ENCODE assay signal across 9 mouse cellular contexts in the genomic region with DNA sequence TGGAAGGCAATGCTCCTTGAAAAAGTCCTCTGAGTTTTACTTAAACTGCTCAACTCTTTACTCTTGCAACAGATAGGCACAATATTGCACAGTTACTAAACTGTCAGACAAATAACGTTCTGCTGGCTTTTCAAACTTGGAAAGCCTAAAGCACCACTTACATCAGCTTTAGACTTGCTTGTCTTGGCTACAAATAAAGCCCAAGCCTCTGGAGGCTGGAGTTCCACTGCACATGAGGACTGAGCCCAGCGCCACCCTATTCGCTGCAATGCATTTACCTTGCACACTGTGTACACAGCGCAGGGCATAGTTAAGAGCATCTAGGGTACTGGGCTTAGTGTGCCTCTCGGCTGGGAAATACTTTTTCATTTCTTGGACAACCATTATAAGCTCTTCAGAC. TPM values are rescaled to one million over a fixed set of nuclear protein-coding genes. Genes with fewer than 3 reads are reported as not detected.
DNase-seq lines count a peak whose midpoint lies in the region; ATAC-seq and TF ChIP-seq lines count a peak whose summit lies in the region.
"Had no signal": no experiment of that assay in that cellular context is flagged by ENCODE, and none has a peak within 500 bp of the region (broad histone marks: within the 10 kb centered on the region; RNA-seq: fewer than 3 reads in every experiment).

No protein-coding gene starts in this region.

- peak overlapping the region; percentile 99 for H3K4me2 ChIP-seq in heart, embryonic 16.5 days (ENCODE audit: low read depth, low read length)

- H3K9ac ChIP-seq in heart, embryonic 16.5 days (ENCODE audit: low read length) = no peak overlapping the region; the same call in 1 of the 2 replicates

- no peak overlapping the region for H3K27ac ChIP-seq in cortical plate, adult 2 months (ENCODE audit: insufficient read depth, low read length)
- no peak overlapping the region for H3K27ac ChIP-seq in heart, embryonic 16.5 days (ENCODE audit: low read length)

- H3K4me1 ChIP-seq in cortical plate, adult 2 months (ENCODE audit: control insufficient read depth, insufficient read depth, low read length) = peaks cover 2% of the 10 kb centered on the region
- peaks cover 19% of the 10 kb centered on the region for H3K4me1 ChIP-seq in heart, embryonic 16.5 days (ENCODE audit: control insufficient read depth, insufficient read depth, low read length)

- 48% methylated on average over 5 of the region's 5 CpGs for WGBS in heart, embryonic 16.5 days

- 0 out of 2 replicates have a peak, but pooled peaks have one; percentile 36 for TF ChIP-seq POLR2A in cortical plate, adult 2 months (IDR thresholded peaks at IDR 0.05; ENCODE audit: extremely low read depth, insufficient read depth, low read length)

- TF ChIP-seq CTCF in cortical plate, adult 2 months (IDR thresholded peaks at IDR 0.05; ENCODE audit: extremely low read depth, insufficient read depth, low read length) = no peak

- no peaks in the 10 kb centered on the region for H3K9me3 ChIP-seq in heart, embryonic 16.5 days (replicated peaks; ENCODE audit: control insufficient read depth, low read length)

- no peak for ATAC-seq in heart, embryonic 16.5 days (replicated peaks; ENCODE audit: extremely low read depth, insufficient read depth, low FRiP score)

- DNase-seq in adrenal gland, postnatal 10 days = peak; percentile 61
- no peak for DNase-seq in adrenal gland, adult 18-20 months (ENCODE audit: low spot score in 2 of 2)
- peak; percentile 26 for DNase-seq in kidney, postnatal 14 days
- DNase-seq in lung, postnatal 4 days = peak; percentile 48 to 80
- DNase-seq in testis, postnatal 14 days (ENCODE audit: low spot score) = no peak
- no peak for DNase-seq in embryo, embryonic 10 days (ENCODE audit: low spot score)

- H3K27me3 ChIP-seq in heart, embryonic 16.5 days (ENCODE audit: control insufficient read depth, insufficient read depth, low read length) = no peaks in the 10 kb centered on the region

- 0 out of 2 replicates have a peak, but pooled peaks cover 3% of the 10 kb centered on the region for H3K36me3 ChIP-seq in heart, embryonic 16.5 days (ENCODE audit: control insufficient read depth, insufficient read depth)

- peak overlapping the region; percentile 61 for H3K4me3 ChIP-seq in cortical plate, adult 2 months (ENCODE audit: insufficient read depth, low read length)
- peak overlapping the region; percentile 80 for H3K4me3 ChIP-seq in heart, embryonic 16.5 days (ENCODE audit: low read length)

RNA-seq across cellular contexts. Expression of a gene that starts 1.2 kb away (rescaled TPM):
- 10 to 100 TPM; 25.6 to 39.7 TPM for total RNA-seq in adrenal gland, postnatal 10 days (2021)
- 1 to 10 TPM; 5.2 to 6.6 TPM for total RNA-seq in adrenal gland, adult 18-20 months (2021)
- polyA plus RNA-seq in cortical plate, adult 2 months (2012; rRNA removed) = 42.8 and 48.1 TPM in 2 replicates
- 6.8 and 6.9 TPM in 2 replicates for polyA plus RNA-seq in heart, embryonic 16.5 days (2015; fragmentation: Nextera tagmentation; extraction: Ambion mirVana)

RNA-seq across cellular contexts. Expression of a gene that starts 14.5 kb away (rescaled TPM):
- total RNA-seq in adrenal gland, postnatal 10 days (2021) = 10 to 100 TPM; 87.4 to 91.7 TPM
- 10 to 100 TPM; 60.4 to 72.5 TPM for total RNA-seq in adrenal gland, adult 18-20 months (2021)
- 52.2 and 54.8 TPM in 2 replicates for polyA plus RNA-seq in cortical plate, adult 2 months (2012; rRNA removed)
- polyA plus RNA-seq in heart, embryonic 16.5 days (2015; fragmentation: Nextera tagmentation; extraction: Ambion mirVana) = 101 and 106 TPM in 2 replicates

RNA-seq across cellular contexts. Expression of a gene that starts 46.1 kb away (rescaled TPM):
- not detected for total RNA-seq in adrenal gland, postnatal 10 days (2021)
- total RNA-seq in adrenal gland, adult 18-20 months (2021) = not detected
- polyA plus RNA-seq in cortical plate, adult 2 months (2012; rRNA removed) = not detected in 2 replicates
- polyA plus RNA-seq in heart, embryonic 16.5 days (2015; fragmentation: Nextera tagmentation; extraction: Ambion mirVana) = 0.20 TPM in 1 of 2 replicates, not detected in the other
- polyA plus RNA-seq: C2C12 had no signal

RNA-seq across cellular contexts. Expression of a gene that starts 46.4 kb away (rescaled TPM):
- total RNA-seq in adrenal gland, postnatal 10 days (2021) = not detected
- not detected for total RNA-seq in adrenal gland, adult 18-20 months (2021)
- polyA plus RNA-seq in cortical plate, adult 2 months (2012; rRNA removed) = not detected in 2 replicates
- not detected in 2 replicates for polyA plus RNA-seq in heart, embryonic 16.5 days (2015; fragmentation: Nextera tagmentation; extraction: Ambion mirVana)
- polyA plus RNA-seq: C2C12 had no signal

Comparison
In these comparisons a context has a peak if more than half of its experiments do, and no peak if none do; other contexts are left out.
1. DNase-seq: peak in adrenal gland, postnatal 10 days (single experiment), kidney, postnatal 14 days (single experiment) and lung, postnatal 4 days (2 of 2); none in adrenal gland, adult 18-20 months (0 of 2), testis, postnatal 14 days (single experiment) and embryo, embryonic 10 days (single experiment).